Mouse (Mus musculus) frontal cortex, postnatal 10 days (tissue): ENCODE measurements around the gene Nae1.
"Not testable (repeated sequence)": the region's sequence is repeated elsewhere in the genome, so short reads cannot be mapped to it uniquely, and the experiment has no call there.

Source experiments
- DNase-seq, 2 experiments: peaks; one replicate each; pipeline ENCODE4 v3.0.0; 2022; ENCODE audit warnings: low spot score in 2 of 2, mixed read lengths in 1 of 2

The Nae1 gene

DNA sequence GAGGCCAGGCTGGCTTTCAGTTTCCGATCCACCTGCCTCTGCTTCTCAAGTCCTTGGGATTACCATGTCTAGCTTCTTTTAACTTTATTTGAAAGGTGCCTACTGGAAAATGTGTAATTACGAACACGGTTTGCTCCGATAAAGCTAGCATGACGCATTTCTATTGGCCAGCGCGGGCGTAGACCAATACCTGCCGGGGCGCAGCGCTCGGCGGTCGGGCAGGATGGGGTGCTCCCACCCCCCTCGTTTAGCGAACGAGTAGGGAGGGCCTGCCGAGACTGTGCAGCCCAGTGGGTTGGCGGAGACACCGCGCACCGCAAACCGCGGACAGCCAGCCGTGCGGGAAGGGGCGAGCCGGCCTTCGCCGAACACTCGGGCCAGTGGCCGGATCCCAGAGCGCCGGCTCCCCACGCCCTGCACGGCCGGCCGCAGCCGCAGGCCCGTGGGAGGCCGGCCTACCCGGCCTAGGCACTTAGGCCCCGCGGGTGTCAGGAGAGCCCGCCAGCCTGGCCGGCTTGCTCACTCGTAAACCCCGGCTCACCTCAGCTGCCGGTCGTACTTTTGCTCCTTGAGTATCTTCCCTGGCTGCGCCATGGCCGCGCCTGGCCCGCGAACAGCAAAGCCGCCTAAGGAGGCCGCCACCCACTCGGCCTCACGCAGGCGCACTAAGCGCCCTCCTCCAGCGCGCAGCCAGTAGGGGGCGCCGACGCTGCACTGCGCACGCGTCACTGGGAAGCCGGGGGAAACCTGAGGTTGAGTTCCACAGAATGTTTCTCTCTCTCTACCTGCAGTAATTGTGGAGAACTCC, at the start of gene Nae1, which contains the start of gene Car7:
Nae1 (minus strand) TSS at position 667 of the 808 bp plus-strand sequence.
Car7 (plus strand) TSS at position 719 of the 808 bp plus-strand sequence.
- peak; percentile 79 to 90 for DNase-seq

- not testable (repeated sequence) for DNase-seq
These were observed 43.2 kb upstream of the Nae1 start for GRCm38 (mm10) chr8:104577606-104578005.

GRCm38 (mm10) chr8:104576820-104577219, 42.4 kb upstream of the Nae1 start:
- DNase-seq = no peak

- peak; percentile 36 to 74 for DNase-seq
These were observed 36.3 kb upstream of the Nae1 start for GRCm38 (mm10) chr8:104570436-104571343.

GRCm38 (mm10) chr8:104569559-104569958, 35.1 kb upstream of the Nae1 start:
- DNase-seq = no peak

DNA sequence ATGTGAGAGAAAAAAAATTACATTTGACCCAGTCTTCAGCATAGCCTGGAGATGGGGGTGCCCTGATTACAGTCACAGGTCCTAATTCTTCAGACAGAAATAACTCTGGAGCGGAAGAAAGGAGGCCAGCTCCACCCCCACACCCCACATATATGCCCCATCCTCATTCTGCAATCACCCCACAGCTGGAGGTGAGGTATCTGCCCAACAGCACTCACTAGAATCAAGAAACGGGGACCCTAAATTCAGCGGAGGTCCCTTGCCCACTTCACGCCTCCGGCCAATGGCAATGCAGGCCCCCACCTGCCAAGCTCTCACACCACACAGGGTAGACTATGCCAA, 31.0 kb upstream of the Nae1 start:
- no peak for DNase-seq

DNA sequence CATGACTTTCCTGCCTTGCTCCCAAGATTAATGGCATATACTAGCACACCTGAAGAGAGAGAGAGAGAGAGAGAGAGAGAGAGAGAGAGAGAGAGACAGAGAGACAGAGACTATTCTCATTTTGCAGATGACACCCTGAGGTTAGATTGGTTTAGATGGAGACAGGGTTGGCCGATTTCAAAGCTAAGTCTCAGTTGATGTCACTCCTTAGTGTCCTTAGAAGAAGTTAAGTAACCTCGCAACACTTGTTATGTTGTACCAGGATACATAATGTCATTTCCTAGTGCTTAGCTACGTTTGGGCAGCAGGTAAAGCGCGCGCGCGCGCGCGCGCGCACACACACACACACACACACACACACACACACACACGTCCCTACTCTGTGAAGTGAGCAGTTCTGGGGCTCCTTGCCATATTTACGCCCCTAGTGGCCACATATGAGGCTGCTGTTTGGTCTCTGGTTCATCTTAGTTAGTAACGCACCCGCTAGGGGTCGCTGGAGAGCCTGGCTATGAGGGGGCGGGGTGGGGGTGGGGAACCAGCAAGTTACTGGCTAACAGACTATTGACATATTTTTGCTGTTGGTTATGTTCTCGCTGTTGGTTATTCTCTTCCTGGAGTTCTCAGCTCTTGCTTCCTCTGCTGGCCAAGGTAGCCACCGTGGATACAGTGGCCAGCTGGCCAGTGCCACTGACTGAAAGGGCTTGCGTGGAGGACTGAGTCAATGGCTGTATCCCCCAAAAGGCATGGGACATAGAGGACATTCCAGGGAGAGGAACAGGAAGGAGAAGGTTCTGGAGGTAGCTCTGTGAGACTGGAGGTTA, 30.4 kb upstream of the Nae1 start:
- peak; percentile 58 to 68 for DNase-seq

DNA sequence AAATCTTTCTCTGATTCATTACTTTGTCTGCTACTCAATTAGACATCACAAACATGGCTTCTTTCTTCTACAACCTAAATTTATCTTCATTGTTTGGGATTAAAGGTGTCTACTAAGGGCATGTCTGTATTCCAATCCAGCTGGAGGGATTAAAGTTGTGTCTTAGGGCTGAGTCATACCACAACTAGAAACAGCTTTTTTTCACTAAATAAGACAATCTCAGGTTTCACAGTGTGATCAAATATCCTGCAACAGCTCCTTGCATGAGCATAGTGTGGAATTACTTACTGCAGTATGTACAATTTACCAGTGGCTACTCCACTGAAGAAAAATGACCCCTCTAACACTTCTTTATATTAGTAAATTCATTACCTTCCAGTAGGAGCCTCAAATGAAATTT, 26.3 kb upstream of the Nae1 start:
- DNase-seq = no peak

GRCm38 (mm10) chr8:104557226-104557625, 22.8 kb upstream of the Nae1 start:
- DNase-seq = no peak

- no peak for DNase-seq
These were observed 20.8 kb upstream of the Nae1 start for GRCm38 (mm10) chr8:104555191-104555590.

DNA sequence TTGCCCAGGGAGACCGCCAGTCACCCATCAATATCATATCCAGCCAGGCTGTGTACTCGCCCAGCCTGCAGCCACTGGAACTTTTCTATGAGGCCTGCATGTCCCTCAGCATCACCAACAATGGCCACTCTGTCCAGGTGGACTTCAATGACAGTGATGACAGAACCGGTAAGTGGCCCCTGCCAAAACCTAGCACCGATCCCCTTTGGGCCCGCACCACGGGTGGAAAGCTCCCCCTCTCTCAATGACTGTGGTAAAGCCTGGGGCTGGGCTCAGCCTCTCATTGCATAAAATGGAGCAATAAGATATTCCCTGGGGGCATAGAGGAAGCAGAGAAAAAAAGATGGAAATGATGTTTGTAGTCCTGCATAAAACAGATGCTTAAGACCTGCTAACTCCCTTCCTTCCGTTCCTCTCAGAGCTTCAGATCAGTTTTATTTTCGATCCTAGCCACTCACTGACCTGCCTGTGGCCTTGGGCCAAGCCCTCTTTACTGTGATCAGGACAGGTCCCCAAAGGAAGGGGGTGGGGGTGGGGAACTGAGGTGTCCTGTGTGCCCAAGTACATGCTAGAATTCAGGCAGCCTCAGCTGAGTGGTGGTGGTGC, 9.1 kb upstream of the Nae1 start:
- DNase-seq = no peak

GRCm38 (mm10) chr8:104542160-104542559, 7.7 kb upstream of the Nae1 start:
- peak; percentile 41 to 57 for DNase-seq

DNA sequence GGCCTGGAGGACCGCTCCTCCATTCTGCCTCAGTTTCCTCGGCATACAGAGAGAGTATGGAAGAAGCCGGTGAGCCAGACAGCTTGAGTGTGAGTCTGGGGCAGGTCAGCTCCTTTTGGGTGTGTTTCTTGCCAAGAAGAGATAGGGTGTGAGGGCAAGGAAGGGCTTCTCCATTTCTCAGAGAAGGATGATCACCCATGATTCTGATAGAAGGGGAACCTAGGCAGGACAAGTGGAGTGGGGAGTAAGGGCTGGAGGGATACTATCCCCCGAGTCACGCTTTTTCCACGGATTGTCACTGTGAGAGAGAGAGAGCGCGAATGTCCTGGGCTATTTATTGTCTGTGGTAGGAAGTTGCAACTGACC, 7.1 kb upstream of the Nae1 start:
- DNase-seq = no peak

GRCm38 (mm10) chr8:104540710-104541514, 6.5 kb upstream of the Nae1 start:
- peak in 1 of 2 experiments; percentile 29 for DNase-seq

GRCm38 (mm10) chr8:104540238-104540637, 5.8 kb upstream of the Nae1 start:
- no peak for DNase-seq

- no peak for DNase-seq
These were observed 5.1 kb upstream of the Nae1 start for GRCm38 (mm10) chr8:104539566-104539965.

GRCm38 (mm10) chr8:104538896-104539295, 4.5 kb upstream of the Nae1 start:
- no peak for DNase-seq

- DNase-seq = no peak
These were observed 1.6 kb upstream of the Nae1 start for GRCm38 (mm10) chr8:104536028-104536427.

DNA sequence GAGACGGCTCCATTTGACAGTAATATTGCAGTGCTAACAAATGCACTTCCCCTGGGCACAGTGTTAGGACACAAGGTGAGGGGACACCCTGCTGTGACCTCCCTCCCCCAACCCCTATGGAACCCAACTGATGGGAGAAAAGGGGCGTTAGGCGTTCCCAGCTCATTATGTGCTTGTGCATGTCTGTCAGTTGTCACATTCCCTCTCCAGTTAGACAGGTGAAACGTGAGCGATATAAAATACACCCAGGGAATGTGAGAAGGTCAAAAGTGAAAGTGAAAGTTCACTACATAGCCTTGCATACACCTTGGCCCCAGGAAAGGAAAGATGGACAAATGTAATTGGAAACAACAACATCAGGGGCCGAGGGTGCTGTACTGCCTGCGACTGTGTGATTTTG, 941 bp upstream of the Nae1 start:
- no peak for DNase-seq

- no peak for DNase-seq
These were observed 323 bp upstream of the Nae1 start for GRCm38 (mm10) chr8:104534779-104535141.

- no peak for DNase-seq
These were observed 886 bp downstream of the Nae1 start for GRCm38 (mm10) chr8:104533551-104533950.
